Mouse (Mus musculus) cerebellum, adult 9-10 months (tissue): ENCODE results near the gene Sema4a.

Experiments
- DNase-seq: peaks from one replicate; pipeline ENCODE4 v3.0.0; 2022

Sema4a gene

GRCm38 (mm10) chr3:88425708-88426420 lies 35.1 kb downstream of the Sema4a start:
- no peak for DNase-seq

- DNase-seq = no peak
Measured at GRCm38 (mm10) chr3:88425330-88425689, 35.7 kb downstream of the Sema4a start.

- peak; percentile 99 for DNase-seq
Measured at GRCm38 (mm10) chr3:88424605-88425329, 36.2 kb downstream of the Sema4a start, which contains the start of gene Slc25a44. Slc25a44 (minus strand) TSS chr3:88425139.

GRCm38 (mm10) chr3:88422020-88422720 lies 38.8 kb downstream of the Sema4a start:
- peak; percentile 77 for DNase-seq

GRCm38 (mm10) chr3:88420771-88421170 lies 40.2 kb downstream of the Sema4a start:
- DNase-seq = no peak

GRCm38 (mm10) chr3:88418016-88418415 lies 43.0 kb downstream of the Sema4a start:
- DNase-seq = no peak

GRCm38 (mm10) chr3:88415668-88416067 lies 45.3 kb downstream of the Sema4a start:
- no peak for DNase-seq

GRCm38 (mm10) chr3:88412636-88413035 lies 48.3 kb downstream of the Sema4a start:
- DNase-seq = no peak

- no peak for DNase-seq
Measured at GRCm38 (mm10) chr3:88411681-88412080, 49.3 kb downstream of the Sema4a start.

GRCm38 (mm10) chr3:88410645-88411031 lies 50.3 kb downstream of the Sema4a start:
- no peak for DNase-seq

GRCm38 (mm10) chr3:88409741-88410644 lies 51.0 kb downstream of the Sema4a start, which contains the start of gene Pmf1:
Pmf1 (minus strand) TSS chr3:88410331.
- DNase-seq = peak; percentile 86

- no peak for DNase-seq
Measured at GRCm38 (mm10) chr3:88408953-88409352, 52.0 kb downstream of the Sema4a start.

- no peak for DNase-seq
Measured at GRCm38 (mm10) chr3:88407529-88407928, 53.5 kb downstream of the Sema4a start.

GRCm38 (mm10) chr3:88407090-88407489 lies 53.9 kb downstream of the Sema4a start:
- peak; percentile 79 for DNase-seq

- no peak for DNase-seq
Measured at GRCm38 (mm10) chr3:88403522-88404230, 57.3 kb downstream of the Sema4a start.

- DNase-seq = peak; percentile 91
Measured at GRCm38 (mm10) chr3:88398666-88399065, 62.3 kb downstream of the Sema4a start.

- no peak for DNase-seq
Measured at GRCm38 (mm10) chr3:88395742-88396141, 65.2 kb downstream of the Sema4a start.

GRCm38 (mm10) chr3:88395288-88395687 lies 65.7 kb downstream of the Sema4a start:
- DNase-seq = no peak

GRCm38 (mm10) chr3:88393776-88394375 lies 67.1 kb downstream of the Sema4a start:
- DNase-seq = no peak
